Mouse (Mus musculus): ENCODE data around the gene Bcar1.

The Bcar1 gene

GRCm38 (mm10) chr8:111769296-111769695 is 25.7 kb upstream of the Bcar1 start:
- no peak for DNase-seq

- DNase-seq = no peak
Measured at GRCm38 (mm10) chr8:111768651-111769050, 25.0 kb upstream of the Bcar1 start.

- no peak for DNase-seq
Measured at GRCm38 (mm10) chr8:111765616-111766015, 22.0 kb upstream of the Bcar1 start.

- DNase-seq = no peak
Measured at GRCm38 (mm10) chr8:111765096-111765495, 21.5 kb upstream of the Bcar1 start.

GRCm38 (mm10) chr8:111760708-111761107 is 17.1 kb upstream of the Bcar1 start:
- no peak for DNase-seq

GRCm38 (mm10) chr8:111758817-111759216 is 15.2 kb upstream of the Bcar1 start:
- no peak for DNase-seq

- DNase-seq = no peak
Measured at GRCm38 (mm10) chr8:111757599-111757998, 14.0 kb upstream of the Bcar1 start.

GRCm38 (mm10) chr8:111754736-111755135 is 11.1 kb upstream of the Bcar1 start:
- DNase-seq = no peak

- DNase-seq = peak; percentile 56 to 73
Measured at GRCm38 (mm10) chr8:111754088-111754487, 10.5 kb upstream of the Bcar1 start.

GRCm38 (mm10) chr8:111748766-111749165 is 5.2 kb upstream of the Bcar1 start:
- DNase-seq = no peak

GRCm38 (mm10) chr8:111747866-111748649 is 4.4 kb upstream of the Bcar1 start:
- no peak for DNase-seq

GRCm38 (mm10) chr8:111746582-111747465 is 3.2 kb upstream of the Bcar1 start:
- DNase-seq = no peak

GRCm38 (mm10) chr8:111745591-111746418 is 2.2 kb upstream of the Bcar1 start:
- peak; percentile 93 to 95 for DNase-seq

- no peak for DNase-seq
Measured at GRCm38 (mm10) chr8:111745086-111745485, 1.5 kb upstream of the Bcar1 start.

GRCm38 (mm10) chr8:111743101-111743791 is 363 bp downstream of the Bcar1 start:
- no peak for DNase-seq

- DNase-seq = peak; percentile 83 to 89
Measured at GRCm38 (mm10) chr8:111742261-111743037, 1.2 kb downstream of the Bcar1 start.

GRCm38 (mm10) chr8:111741556-111741955 is 2.1 kb downstream of the Bcar1 start:
- no peak for DNase-seq

GRCm38 (mm10) chr8:111740994-111741393 is 2.6 kb downstream of the Bcar1 start:
- DNase-seq = peak in 1 of 2 experiments; percentile 62

GRCm38 (mm10) chr8:111740301-111740711 is 3.3 kb downstream of the Bcar1 start:
- DNase-seq = peak; percentile 75 to 83

- DNase-seq = no peak
Measured at GRCm38 (mm10) chr8:111739604-111740003, 4.0 kb downstream of the Bcar1 start.

- DNase-seq = peak in 1 of 2 experiments; percentile 64
Measured at GRCm38 (mm10) chr8:111738867-111739266, 4.7 kb downstream of the Bcar1 start.

All from kidney, postnatal 36 days (tissue).